Mouse (Mus musculus): Measurements from ENCODE around the gene Lrfn3.

Gene Lrfn3

DNA sequence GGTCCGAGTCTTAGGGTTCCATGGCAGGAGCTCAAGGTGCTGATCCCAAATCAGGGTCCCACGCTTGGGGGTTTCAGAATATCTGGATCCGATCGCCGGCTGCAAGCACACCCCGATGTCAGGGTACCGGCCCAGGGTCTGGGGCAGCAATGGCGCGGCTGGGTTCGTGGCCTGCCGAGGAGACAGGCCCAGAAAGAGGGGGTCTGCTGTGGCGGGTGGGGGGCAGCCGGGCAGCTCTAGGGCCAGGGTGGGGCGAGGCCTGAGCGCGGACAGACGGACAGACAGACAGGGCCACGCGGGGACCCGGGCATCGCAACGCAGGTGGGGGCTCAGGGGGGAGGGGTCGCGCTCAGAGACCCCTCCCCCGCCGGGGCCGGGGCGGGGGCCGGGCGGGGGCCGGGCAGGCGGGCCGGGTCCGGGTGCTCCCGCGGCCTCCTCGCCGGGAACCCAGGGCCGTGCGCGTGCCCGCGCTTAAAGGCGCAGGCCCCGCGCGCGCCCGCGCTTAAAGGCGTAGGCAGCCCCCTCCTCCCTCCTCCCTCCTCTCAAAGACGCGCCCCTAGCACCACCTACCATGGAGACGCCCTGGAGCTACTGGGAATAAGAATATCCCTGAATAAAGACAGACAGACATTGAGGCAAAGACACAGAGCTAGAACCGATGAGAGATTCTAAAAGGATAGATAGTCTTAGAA, at the start of gene Lrfn3:
Gene Lrfn3 (minus strand): TSS at position 121 of the 692 bp plus-strand sequence.
- DNase-seq (ENCODE audit: extremely low read depth, low read depth) = no peak

DNA sequence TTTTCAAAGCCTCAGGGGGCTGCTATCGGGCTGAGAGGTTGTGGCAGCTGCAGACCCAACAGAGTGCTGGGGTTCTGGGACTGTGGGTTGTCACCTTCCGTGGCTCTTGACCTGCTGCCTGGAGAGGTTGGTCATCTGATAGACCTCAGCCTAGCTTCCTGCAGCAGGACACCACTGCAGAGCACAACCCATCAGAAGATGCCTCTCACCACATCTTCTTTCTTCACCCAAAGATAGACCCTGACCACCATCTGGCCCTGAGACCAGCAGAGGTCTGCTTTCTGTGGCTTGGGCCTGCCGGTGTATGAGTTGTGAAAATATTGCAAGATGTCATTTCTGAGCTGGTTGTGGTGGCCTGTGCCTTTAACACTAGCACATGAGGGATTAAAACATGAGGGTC, 48.5 kb upstream of the Lrfn3 start:
- DNase-seq (ENCODE audit: extremely low read depth, low read depth) = no peak

DNA sequence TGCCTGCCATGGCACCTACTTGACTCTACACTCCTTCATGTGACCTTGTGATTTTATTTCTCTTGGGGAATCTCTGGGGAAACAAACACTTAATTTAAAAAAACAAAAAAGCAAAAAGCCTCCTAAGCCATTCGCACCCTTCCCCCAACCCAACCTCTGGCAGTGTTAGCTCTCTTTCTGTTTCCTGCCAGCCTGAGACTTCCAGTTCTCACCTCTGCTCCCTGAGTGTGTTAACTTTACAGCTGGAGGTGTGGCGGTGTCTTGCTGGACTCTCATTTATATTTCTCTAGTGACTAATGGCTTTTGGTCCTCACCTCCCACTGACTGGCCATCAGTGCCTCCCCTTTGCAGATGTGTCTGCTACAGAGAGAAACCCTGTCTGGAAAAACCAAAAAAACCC, 47.2 kb upstream of the Lrfn3 start:
- DNase-seq (ENCODE audit: extremely low read depth, low read depth) = no peak

DNA sequence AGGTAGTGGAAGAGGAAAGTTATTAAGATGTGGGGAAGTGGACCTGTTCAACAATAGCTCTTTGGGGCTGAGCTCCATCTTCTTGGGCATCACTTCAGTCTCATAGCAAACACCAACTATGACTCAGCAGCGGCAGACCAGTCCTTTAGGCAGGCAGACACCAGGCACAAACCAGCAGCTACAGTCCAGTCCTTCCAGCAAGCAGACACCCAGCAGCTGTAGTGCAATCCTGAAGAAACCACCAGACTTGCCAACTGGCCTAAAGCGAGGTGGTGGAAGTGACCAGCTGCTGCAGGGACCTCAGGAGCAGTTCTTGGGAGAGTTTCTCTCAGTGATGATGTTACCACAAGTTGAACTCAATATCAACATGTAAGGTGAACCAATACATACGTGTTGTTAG, 46.1 kb upstream of the Lrfn3 start:
- DNase-seq (ENCODE audit: extremely low read depth, low read depth) = no peak

DNA sequence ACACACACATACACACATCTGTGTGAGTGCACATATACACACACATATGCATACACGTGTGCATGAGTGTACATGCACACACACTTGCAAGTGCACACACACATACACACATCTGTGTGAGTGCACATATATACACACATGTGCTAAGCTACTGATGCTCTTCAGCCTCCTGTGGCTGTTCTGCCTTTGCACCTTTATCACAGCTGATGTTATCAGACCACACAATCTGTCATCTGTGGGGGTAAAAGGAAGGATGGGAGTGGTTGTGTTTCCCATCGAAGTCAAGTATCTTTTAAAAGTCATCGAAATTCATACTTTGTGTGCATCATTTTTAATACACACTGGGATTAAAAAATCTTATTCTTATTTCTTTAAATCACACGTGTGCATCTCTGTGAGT, 39.8 kb upstream of the Lrfn3 start:
- DNase-seq (ENCODE audit: extremely low read depth, low read depth) = no peak

DNA sequence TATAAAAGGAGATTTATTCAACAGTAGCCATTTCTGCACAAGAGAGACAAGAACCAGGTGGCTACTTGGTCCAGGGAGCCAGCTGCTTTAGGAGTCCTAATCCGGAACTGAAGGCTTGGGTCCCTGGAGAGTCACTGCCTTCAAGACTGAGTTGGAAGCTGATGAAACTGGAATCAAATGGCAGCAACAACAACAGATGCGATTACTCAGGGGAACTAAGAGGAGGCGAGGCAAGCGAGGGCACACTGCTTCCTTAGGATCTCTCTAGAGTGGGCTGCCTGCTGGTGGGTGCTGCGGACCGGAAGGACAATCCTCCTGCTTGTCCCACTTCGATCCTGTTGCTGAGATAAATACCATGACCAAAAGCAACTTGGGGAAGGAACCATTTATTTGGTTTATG, 37.1 kb upstream of the Lrfn3 start:
- DNase-seq (ENCODE audit: extremely low read depth, low read depth) = no peak

DNA sequence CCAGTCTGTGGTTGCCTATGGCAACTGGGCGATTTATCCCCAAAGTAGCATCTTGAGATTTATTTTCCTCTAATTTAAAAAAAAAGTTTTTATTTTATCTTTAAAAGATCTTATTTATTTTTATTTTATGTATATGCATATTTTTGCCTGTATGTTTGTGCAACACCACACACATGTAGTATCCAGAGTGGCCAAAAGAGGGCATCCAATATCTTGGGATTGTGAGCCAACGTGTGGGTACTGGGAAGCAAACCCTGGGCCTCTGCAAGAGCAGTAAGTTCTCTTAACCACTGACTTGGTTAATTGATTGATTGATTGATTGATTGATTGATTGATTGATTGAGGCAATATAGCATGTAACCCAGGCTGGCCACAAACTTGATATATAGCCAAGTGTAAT, 32.3 kb upstream of the Lrfn3 start:
- DNase-seq (ENCODE audit: extremely low read depth, low read depth) = peak; percentile 32

DNA sequence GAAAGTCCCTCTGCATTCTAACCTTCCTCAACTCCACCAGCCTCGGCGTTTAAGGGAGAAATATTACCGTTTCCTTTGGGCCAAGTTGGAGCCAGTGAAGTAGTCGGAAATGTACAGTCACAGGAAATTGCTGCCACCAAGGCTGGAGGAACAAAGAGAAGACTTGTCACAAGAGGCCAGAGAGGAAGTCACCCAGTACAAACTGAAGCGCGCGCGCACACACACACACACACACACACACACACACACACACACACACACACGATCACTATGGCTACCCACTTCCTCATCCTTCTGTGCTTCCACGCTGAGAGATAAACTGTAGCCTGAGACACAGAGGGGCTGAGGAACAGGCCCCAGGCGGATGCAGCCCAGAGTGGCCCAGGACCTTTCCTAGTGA, 31.8 kb upstream of the Lrfn3 start:
- DNase-seq (ENCODE audit: extremely low read depth, low read depth) = peak; percentile 86

DNA sequence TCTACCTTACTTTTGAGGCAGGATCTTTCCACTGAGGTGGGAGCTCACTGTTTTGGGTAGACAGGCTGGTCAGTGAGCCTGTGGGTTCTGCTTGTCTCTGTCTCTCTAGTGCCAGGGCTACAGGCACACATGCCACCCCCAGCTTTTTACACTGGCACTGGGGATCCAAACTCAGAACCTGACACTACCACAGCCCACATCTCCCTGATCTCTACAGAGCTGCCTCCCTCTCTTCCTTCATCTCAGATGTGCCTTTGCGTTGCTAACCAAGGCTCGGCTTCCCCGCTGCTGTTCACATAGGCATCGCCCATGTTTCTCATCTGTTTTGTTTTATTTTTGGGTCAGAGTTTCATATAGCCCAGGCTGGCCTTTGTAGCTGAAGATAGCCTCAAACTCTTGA, 31.1 kb upstream of the Lrfn3 start:
- DNase-seq (ENCODE audit: extremely low read depth, low read depth) = no peak

DNA sequence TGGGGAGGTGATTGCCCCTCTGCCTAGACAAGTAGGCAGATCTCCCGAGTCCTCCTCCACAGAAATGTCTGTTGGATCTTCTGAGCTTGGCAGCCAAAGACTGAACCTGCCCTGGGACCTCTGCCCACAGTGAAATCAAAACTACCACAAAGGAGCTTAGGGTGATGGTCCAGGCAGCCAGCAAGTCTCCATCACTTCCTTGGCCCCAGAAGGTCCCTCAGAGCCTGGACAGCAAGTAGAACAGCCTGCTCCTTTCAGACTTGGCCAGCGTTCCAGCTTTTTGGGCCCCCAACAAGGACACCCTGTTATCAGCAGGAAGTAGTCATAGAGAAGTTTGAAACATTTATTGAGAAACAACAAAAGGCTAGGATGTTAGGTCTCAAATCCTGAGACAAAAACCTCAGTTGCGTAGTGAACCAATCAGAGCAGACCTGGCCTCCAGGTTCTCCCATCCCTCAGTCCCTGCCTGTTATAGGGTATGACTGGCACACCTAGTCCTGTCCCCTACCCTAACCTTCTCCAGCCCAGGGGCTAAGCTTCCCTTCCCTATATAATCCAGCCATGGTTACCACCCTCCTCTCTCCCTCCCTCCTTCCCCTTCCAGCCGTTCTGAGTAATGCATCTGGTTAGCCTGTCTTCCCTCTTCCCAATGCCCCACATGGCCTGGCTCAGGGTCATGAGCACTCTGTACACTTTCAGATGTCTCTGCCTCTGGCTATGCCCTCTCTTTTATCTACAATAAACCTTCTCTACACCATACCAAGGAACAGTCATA, 30.4 kb upstream of the Lrfn3 start:
- DNase-seq (ENCODE audit: extremely low read depth, low read depth) = no peak

DNA sequence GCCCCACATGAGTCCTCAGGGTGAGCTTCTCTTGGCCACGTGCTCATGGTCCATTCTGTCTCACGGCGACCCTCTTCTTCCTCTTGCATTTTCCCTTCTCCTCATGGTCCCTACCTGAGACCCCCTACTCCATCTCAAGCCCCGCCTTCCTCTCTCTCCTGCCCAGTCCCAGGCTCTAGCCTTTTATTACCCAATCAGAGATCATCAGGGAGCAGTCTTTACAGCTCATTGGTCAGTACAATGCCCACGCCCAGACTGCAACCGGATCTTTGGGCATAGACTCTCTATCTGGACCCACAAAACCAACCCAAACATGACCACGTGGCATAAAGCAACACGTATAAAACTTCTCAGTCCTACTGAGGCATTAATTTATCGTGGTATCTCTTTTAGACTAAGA, 21.5 kb upstream of the Lrfn3 start:
- DNase-seq (ENCODE audit: extremely low read depth, low read depth) = no peak

DNA sequence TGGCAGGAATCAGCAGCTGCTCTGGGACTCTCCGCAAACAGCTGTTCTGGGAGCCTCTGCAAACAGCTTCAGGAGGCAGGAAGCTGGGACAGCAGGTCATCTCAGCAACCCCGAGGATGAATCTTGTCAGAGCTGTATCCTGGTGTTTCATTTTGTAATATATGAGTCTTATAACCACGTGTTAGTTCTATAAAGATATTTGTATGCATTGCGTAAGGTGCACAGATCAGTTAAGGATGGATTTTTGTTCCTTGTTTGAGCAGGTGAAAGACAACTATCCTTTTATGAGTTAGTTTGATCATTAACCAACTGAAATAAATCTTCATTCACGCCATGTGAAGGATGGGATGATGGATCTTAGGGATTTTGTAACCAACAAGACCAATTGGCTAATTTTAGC, 17.5 kb upstream of the Lrfn3 start:
- no peak for DNase-seq (ENCODE audit: extremely low read depth, low read depth)

DNA sequence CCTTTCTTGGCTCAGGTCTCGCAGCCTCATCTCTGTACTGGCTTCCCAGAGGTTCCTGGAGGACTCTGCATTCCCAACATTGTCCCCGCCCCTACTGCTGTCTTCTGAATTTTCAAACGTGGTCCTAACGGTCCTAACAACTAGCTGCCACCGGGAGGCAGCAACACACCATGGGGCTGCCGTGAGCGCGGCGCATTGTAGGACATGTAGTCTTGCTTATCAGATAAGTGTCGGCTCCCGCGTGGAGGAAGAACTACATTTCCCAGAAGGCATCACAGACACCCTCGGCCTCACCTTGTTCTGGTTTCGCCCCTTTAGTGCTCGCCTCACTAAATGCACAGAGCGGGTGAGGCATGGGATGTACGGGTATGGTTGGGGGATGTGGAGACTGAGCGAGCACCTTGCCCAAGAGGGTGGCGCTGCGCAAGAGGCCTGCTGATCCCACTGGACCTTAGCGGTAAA, 11.0 kb upstream of the Lrfn3 start:
- peak; percentile 94 for DNase-seq (ENCODE audit: extremely low read depth, low read depth)

DNA sequence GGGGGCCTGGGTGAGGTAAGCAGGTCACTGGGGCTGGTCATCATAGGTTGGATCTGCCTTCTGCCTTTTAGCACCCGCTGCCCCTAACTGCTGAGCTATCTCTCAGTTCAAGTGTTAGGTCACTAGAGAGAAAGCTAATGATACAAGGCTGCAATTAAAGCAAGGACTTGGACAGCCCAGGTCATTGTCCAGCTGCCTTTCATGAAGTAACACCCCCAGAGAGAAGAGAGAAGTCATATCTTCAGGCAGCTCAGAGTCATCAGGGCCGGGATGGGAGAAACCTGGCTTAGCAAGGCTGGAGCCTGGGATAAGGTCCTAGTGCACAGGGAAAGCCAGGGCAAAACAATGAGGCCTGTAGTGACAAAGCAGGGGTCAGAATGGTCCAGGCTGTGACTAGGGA, 4.9 kb upstream of the Lrfn3 start:
- no peak for DNase-seq (ENCODE audit: extremely low read depth, low read depth)

DNA sequence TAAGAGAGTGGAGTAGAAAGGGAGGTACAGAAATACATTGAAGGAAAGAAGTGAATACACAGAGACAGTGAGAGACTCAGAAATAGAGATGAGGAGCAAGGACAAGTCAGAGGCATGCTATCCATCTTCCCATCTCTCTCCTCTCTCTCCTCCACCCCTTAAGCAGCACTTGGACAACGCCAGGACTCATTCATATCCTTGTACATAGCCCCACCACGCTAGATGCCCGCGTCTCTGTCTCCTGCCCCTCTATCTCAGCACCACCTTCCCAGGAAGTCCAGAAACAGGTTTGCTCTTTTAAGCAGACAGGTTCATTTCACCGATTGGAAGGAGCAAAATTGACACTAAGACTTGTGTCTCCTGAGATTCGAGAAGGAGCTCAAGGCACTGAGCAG, 769 bp upstream of the Lrfn3 start:
- DNase-seq (ENCODE audit: extremely low read depth, low read depth) = no peak

DNA sequence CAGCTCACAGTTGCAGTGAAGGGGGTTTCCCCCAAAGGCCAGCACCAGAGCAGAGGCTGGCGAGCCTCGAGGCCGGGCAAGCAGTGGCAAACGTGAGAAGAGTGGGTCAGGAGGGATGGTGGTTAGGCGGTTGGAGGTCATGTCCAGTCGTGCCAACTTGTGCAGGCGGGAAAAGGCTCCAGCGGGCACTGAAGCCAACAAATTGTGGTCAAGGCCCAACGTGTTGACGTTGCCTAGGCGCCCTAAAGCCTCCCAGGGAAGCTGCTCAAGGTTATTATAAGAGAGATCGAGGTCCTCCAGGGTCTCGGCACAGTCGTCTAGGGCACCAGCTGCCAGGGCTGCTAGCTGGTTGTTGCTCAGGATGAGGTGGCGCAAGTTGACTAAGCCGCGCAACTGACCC, 2.5 kb downstream of the Lrfn3 start:
- DNase-seq (ENCODE audit: extremely low read depth, low read depth) = no peak

DNA sequence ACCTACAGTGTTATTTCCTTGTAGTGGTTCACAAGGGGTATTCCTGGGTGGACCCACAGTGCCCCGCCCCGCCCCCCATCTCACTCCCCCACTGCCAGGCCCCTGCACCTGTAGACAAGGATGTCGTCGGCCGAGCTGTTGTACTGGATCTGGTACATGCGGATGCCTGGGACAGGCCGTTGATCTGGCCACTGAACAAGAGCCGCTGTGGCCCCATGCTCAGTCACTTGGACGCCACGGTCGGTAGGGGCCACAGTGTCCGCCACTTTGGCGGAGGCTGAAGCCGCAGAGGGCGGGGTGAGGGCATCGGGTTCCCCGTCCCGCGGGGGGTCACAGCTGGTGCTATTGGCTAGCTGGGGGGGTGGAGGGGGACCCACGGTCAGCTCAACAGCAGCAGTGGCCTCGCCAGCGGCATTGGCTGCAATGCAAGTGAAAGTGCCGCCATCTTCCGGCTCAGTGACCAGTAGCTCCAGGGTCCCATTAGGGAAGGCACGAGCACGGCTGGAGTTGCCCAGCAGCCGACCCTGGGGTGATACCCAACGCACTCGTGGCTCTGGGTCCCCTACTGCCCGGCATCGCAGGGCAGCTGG, 3.2 kb downstream of the Lrfn3 start:
- DNase-seq (ENCODE audit: extremely low read depth, low read depth) = no peak

DNA sequence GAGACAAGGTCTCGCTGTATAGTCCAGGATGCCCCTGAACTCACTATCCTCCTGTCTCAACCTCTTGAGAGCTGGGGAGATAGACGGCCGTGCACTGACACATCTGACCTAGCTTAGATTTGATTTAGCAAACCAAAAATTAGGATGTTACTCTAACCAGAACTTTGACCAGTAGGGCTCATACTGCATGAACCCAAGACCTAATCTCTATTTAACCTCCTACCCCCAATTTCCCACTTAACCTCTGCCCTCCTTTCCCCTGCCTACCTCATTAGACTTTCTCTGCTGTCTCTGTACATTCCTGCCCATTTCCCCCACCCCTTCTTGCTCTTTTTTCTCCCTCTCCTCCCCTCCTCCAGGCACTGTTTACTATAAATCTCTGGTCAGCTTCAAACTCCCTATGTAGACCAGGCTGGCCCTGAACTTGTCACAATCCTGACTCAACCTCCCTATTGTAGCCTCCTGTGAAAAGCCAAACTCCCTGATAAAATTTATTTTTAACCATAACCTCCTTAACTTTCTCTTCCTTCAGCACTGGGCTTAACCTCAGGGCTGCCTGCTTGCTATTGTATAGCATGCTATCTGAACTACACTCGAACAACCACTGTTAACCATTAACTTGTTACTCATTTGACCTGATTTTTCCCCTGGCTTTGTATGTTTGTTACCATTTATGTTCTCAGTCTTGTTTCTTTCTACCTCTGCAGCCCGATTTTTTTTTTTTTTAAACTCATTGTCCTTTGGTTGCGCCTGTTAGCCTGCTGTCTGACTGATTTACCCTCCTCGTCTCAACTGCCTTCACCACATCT, 4.0 kb downstream of the Lrfn3 start:
- no peak for DNase-seq (ENCODE audit: extremely low read depth, low read depth)

DNA sequence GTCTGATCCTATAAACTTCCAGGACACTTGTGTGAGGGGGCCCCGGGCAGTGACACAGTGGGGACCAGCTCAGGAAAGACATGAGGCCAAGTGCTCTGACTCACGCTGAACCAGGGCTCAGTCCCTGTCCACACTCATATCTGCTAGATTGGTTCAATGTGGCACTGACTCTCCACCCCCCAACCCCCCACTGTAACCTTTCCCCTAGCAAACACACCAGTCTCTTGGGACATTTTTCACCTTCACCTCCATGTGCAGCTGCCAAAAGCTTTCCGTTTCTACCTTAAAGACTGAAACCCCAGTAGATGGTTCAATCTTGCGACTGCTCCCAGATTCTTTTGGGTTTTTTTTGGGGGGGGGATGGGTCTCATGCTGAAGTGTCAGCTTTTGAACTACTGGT, 8.5 kb downstream of the Lrfn3 start:
- no peak for DNase-seq (ENCODE audit: extremely low read depth, low read depth)

DNA sequence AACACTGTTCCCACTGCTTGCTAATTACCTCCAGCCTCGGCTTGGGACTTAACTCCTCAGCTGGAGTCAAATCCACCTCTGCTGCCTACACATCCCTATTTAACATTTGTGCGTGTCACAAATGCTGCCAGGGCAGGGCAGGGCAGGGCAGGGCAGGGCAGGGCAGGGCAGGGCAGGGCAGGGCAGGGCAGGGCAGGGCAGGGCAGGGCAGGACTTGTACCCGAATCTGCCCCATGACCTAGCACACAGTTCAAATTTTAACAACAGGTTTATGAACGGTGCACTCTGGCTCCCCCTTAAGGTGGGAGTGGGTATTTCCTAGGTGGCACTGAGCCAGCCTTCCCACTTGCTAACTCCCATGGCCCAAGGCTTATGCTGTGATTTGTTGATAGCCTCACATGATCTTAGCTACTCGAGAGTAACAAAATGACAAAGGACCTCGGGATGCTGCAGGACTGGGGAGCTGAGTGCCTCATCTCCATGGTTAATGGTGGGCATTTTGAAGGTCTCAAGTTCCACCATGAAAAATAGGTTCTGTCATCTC, 9.2 kb downstream of the Lrfn3 start:
- DNase-seq (ENCODE audit: extremely low read depth, low read depth) = peak; percentile 39

DNA sequence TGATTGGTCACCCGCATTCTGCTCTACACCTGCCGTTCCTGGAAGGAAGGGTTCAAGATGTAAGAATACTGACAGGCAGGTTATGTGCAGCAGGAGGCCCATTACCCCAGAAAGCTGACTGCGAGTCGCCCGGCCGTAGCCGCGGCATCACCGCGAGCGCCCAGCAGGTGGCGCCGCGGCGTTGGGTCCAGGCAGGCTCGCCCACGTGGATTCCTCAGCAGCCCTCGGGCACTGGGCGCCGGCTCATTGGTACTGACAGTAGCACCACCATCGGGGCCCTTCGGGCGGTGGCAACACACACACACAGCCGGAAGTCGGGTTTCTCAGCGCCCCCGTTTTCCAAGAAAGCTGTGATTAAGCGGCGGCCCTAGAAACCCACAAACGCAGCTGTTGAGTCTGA, 14.7 kb downstream of the Lrfn3 start:
- peak; percentile 17 for DNase-seq (ENCODE audit: extremely low read depth, low read depth)

All from MEL-GATA-1-ER (cell line).